Mouse (Mus musculus) heart, postnatal 25 days (tissue): ENCODE data around the gene Akap14. TPM values are rescaled to one million over a fixed set of nuclear protein-coding genes. Genes with fewer than 3 reads are reported as not detected.
A peak's percentile ranks its signal among the peaks of the same experiment; 100 is the strongest.
"Not testable (repeated sequence)": the region's sequence is repeated elsewhere in the genome, so short reads cannot be mapped to it uniquely, and the experiment has no call there.

ENCODE experiments used
- DNase-seq: peaks from one replicate; pipeline ENCODE4 v3.0.0; 2022; ENCODE audit warnings: low spot score
- intact Hi-C: fragments of 180-260 bp; cut with DNase I; formaldehyde crosslinking; loops from one replicate; pipeline ENCODE4 v1.15.1; 2025
- total RNA-seq, 2 experiments: library from RNA; stranded (reverse); gene quantifications; 2 replicates each; pipeline ENCODE4 v1.2.3; 2021

Akap14 gene
- total RNA-seq, result not detected

GRCm38 (mm10) chrX:37168742-37169141 lies at the start of gene Akap14:
Akap14 (minus strand) TSS chrX:37168842.
- DNase-seq, result no peak
- intact Hi-C loops, result no loop called here

GRCm38 (mm10) chrX:37210941-37211340 lies 42.3 kb upstream of the Akap14 start, which contains the start of gene Gm9:
Gm9 (minus strand) TSS chrX:37211041.
- intact Hi-C loops, result no loop called here
- DNase-seq, result no peak

- intact Hi-C loops, result loop anchor here (10.0 kb wide), 1 partner anchor 74 kb away; the partner anchor contains the start of gene Nkap
- no peak for DNase-seq
These were observed 30.0 kb upstream of the Akap14 start for GRCm38 (mm10) chrX:37198676-37199075.

GRCm38 (mm10) chrX:37191744-37192379 lies 23.2 kb upstream of the Akap14 start:
- no peak for DNase-seq
- intact Hi-C loops, result loop anchor here (10.0 kb wide), 1 partner anchor 67 kb away; the partner anchor contains the start of gene Nkap

GRCm38 (mm10) chrX:37191105-37191743 lies 22.6 kb upstream of the Akap14 start, which contains the start of the genes Ndufa1 and Rnf113a1:
Ndufa1 (minus strand) TSS chrX:37191163.
Rnf113a1 (plus strand) TSS chrX:37191245.
- DNase-seq, result peak; percentile 43
- intact Hi-C loops, result loop anchor here (10.0 kb wide), 1 partner anchor 66 kb away; the partner anchor contains the start of gene Nkap

GRCm38 (mm10) chrX:37190755-37191104 lies 22.1 kb upstream of the Akap14 start:
- no peak for DNase-seq
- intact Hi-C loops, result loop anchor here (10.0 kb wide), 1 partner anchor 66 kb away; the partner anchor contains the start of gene Nkap

GRCm38 (mm10) chrX:37184401-37184800 lies 15.8 kb upstream of the Akap14 start:
- DNase-seq, intact Hi-C loops: not testable (repeated sequence)

GRCm38 (mm10) chrX:37167085-37167484 lies 1.6 kb downstream of the Akap14 start:
- intact Hi-C loops, result no loop called here
- no peak for DNase-seq

- DNase-seq, result no peak
- intact Hi-C loops, result no loop called here
These were observed 5.5 kb downstream of the Akap14 start for GRCm38 (mm10) chrX:37163115-37163514.

- intact Hi-C loops, result no loop called here
These were observed 7.5 kb downstream of the Akap14 start for GRCm38 (mm10) chrX:37161169-37161568.

GRCm38 (mm10) chrX:37157839-37158238 lies 10.8 kb downstream of the Akap14 start:
- no peak for DNase-seq
- intact Hi-C loops, result no loop called here

More at GRCm38 (mm10) chrX:37161169-37161568, 7.5 kb downstream of the Akap14 start:
- no peak for DNase-seq

- intact Hi-C loops, result no loop called here
- no peak for DNase-seq
These were observed 23.7 kb downstream of the Akap14 start for GRCm38 (mm10) chrX:37144954-37145353.

GRCm38 (mm10) chrX:37144498-37144897 lies 24.1 kb downstream of the Akap14 start:
- DNase-seq, intact Hi-C loops: not testable (repeated sequence)

GRCm38 (mm10) chrX:37141732-37142131 lies 26.9 kb downstream of the Akap14 start:
- intact Hi-C loops, result no loop called here
- DNase-seq, result no peak

GRCm38 (mm10) chrX:37126671-37127358 lies 41.8 kb downstream of the Akap14 start, which contains the start of gene Nkap:
Nkap (plus strand) TSS chrX:37126795.
- intact Hi-C loops, result loop anchor here (2.0 to 10.0 kb wide), 2 partner anchors 16 to 68 kb away; partner anchors contain the start of genes Ndufa1, Rnf113a1 and Upf3b
- DNase-seq, result peak; percentile 22

- no peak for DNase-seq
These were observed 43.1 kb downstream of the Akap14 start for GRCm38 (mm10) chrX:37125511-37125910.

GRCm38 (mm10) chrX:37120212-37120611 lies 48.4 kb downstream of the Akap14 start:
- DNase-seq, result no peak
- intact Hi-C loops, result loop anchor here (10.0 kb wide), 1 partner anchor 75 kb away; the partner anchor contains the start of genes Ndufa1 and Rnf113a1

More at GRCm38 (mm10) chrX:37125511-37125910, 43.1 kb downstream of the Akap14 start:
- intact Hi-C loops, result loop anchor here (10.0 kb wide), 1 partner anchor 69 kb away; the partner anchor contains the start of genes Ndufa1 and Rnf113a1

GRCm38 (mm10) chrX:37119585-37119984 lies 49.1 kb downstream of the Akap14 start:
- intact Hi-C loops, result no loop called here
- DNase-seq, result no peak

GRCm38 (mm10) chrX:37117085-37117484 lies 51.6 kb downstream of the Akap14 start:
- DNase-seq, result no peak
- intact Hi-C loops, result no loop called here

GRCm38 (mm10) chrX:37110881-37111193 lies 57.8 kb downstream of the Akap14 start:
- intact Hi-C loops, result loop anchor here (2.0 kb wide), 1 partner anchor 16 kb away; the partner anchor contains the start of gene Nkap
- no peak for DNase-seq
